Mouse (Mus musculus) limb, embryonic 13.5 days (tissue): ENCODE measurements around the gene Rit1. TPM values are rescaled to one million over a fixed set of nuclear protein-coding genes. Genes with fewer than 3 reads are reported as not detected.
"Not testable (repeated sequence)": the region's sequence is repeated elsewhere in the genome, so short reads cannot be mapped to it uniquely, and the experiment has no call there.

ENCODE experiments used
- ATAC-seq: fragments of 200-750 bp; cut with Nextera tagmentation; 2 replicates; pipeline ENCODE4 v1.8.0; 2017; ENCODE audit warnings: low read depth, moderate number of reproducible peaks, moderate TSS enrichment; ENCODE audit not compliant: low FRiP score
- H3K27ac ChIP-seq: fragments of 300-500 bp; sonication (generic); 2 replicates; pipeline ENCODE4 v1.5.1; 2015; ENCODE audit warnings: inconsistent platforms, mild to moderate bottlenecking, moderate library complexity
- H3K27me3 ChIP-seq: fragments of 300-500 bp; sonication (generic); 2 replicates; pipeline ENCODE4 v1.6.1; 2015; ENCODE audit warnings: mild to moderate bottlenecking, inconsistent platforms
- H3K36me3 ChIP-seq: fragments of 300-500 bp; sonication (generic); 2 replicates; pipeline ENCODE4 v1.6.1; 2015; ENCODE audit warnings: inconsistent platforms, mild to moderate bottlenecking, moderate library complexity
- H3K4me1 ChIP-seq: fragments of 300-500 bp; sonication (generic); 2 replicates; pipeline ENCODE4 v1.6.1; 2015; ENCODE audit warnings: inconsistent platforms
- H3K4me2 ChIP-seq: fragments of 300-500 bp; sonication (generic); replicated peaks from 2 replicates; pipeline ENCODE4 v1.6.1; 2015; ENCODE audit warnings: inconsistent platforms, mild to moderate bottlenecking, moderate library complexity
- H3K4me3 ChIP-seq: fragments of 300-500 bp; sonication (generic); 2 replicates; pipeline ENCODE4 v1.5.1; 2015; ENCODE audit warnings: moderate library complexity, mild to moderate bottlenecking, inconsistent platforms
- H3K9ac ChIP-seq: fragments of 300-500 bp; sonication (generic); 2 replicates; pipeline ENCODE4 v1.6.1; 2015; ENCODE audit warnings: mild to moderate bottlenecking, inconsistent platforms
- H3K9me3 ChIP-seq: fragments of 300-500 bp; sonication (generic); 2 replicates; pipeline ENCODE4 v1.6.1; 2016; ENCODE audit warnings: inconsistent platforms
- WGBS: fragments of 180-500 bp; shearing (Covaris S2); methylation state at CpG from one replicate; pipeline ENCODE4 v1.1.7; 2015; 5-methylcytosine and 5-hydroxymethylcytosine counted together
- polyA plus RNA-seq: library from polyadenylated mRNA; unstranded; fragments of >200 nt; fragmentation: Nextera tagmentation; extraction: Ambion mirVana; gene quantifications from 2 replicates; pipeline ENCODE4 v1.2.1, GENCODE M21; 2015

Rit1 gene
- polyA plus RNA-seq, 1 experiment from 2014 or later, result 51.1 TPM

- H3K4me1 ChIP-seq, H3K27ac ChIP-seq, H3K27me3 ChIP-seq, H3K36me3 ChIP-seq, H3K9me3 ChIP-seq: not testable (repeated sequence)
- WGBS, result 5% methylated on average over 40 of the region's 51 CpGs
- peak within 1 kb of the TSS; percentile 44 for H3K4me3 ChIP-seq
- peak within 1 kb of the TSS; percentile 58 for H3K4me2 ChIP-seq
- peak within 1 kb of the TSS; percentile 57 for H3K9ac ChIP-seq
- ATAC-seq, result peak; percentile 78
Observed at GRCm38 (mm10) chr3:88774939-88775841, 58.6 kb downstream of the Rit1 start, which contains the start of gene Syt11. Gene Syt11 (minus strand): TSS chr3:88775164.

Other genes with a start within 250 kb of the Rit1 start
- gene Lmna, start 206.9 kb upstream of the Rit1 start, polyA plus RNA-seq, result 174 and 183 TPM in 2 replicates
- gene Mex3a, start 184.4 kb upstream of the Rit1 start, polyA plus RNA-seq, result 32.9 and 33.9 TPM in 2 replicates
- 7.7 and 9.3 TPM in 2 replicates for gene Rab25, start 168.5 kb upstream of the Rit1 start, polyA plus RNA-seq
- gene Lamtor2, start 163.8 kb upstream of the Rit1 start, polyA plus RNA-seq, result 147 and 154 TPM in 2 replicates
- 46.6 and 48.2 TPM in 2 replicates for gene Ubqln4, start 163.1 kb upstream of the Rit1 start, polyA plus RNA-seq
- 294 and 306 TPM in 2 replicates for gene Ssr2, start 141.0 kb upstream of the Rit1 start, polyA plus RNA-seq
- gene Arhgef2, start 110.9 kb upstream of the Rit1 start, polyA plus RNA-seq, result 105 and 107 TPM in 2 replicates
- gene Rxfp4, start 63.7 kb upstream of the Rit1 start, polyA plus RNA-seq, result not detected in 2 replicates
- gene Khdc4, start 31.0 kb upstream of the Rit1 start, polyA plus RNA-seq, result 106 TPM in 2 replicates
- gene Syt11, start 58.3 kb downstream of the Rit1 start, polyA plus RNA-seq, result 24.0 and 27.0 TPM in 2 replicates
- 12.2 and 14.0 TPM in 2 replicates for gene Gon4l, start 118.4 kb downstream of the Rit1 start, polyA plus RNA-seq
- gene Msto1, start 197.2 kb downstream of the Rit1 start, polyA plus RNA-seq, result 45.7 and 48.3 TPM in 2 replicates
- gene Ash1l, start 233.8 kb downstream of the Rit1 start, polyA plus RNA-seq, result 26.7 and 27.1 TPM in 2 replicates
- gene Dap3, start 234.3 kb downstream of the Rit1 start, polyA plus RNA-seq, result 147 and 151 TPM in 2 replicates